Mouse (Mus musculus): ENCODE data around the gene D930048N14Rik. TPM values are rescaled to one million over a fixed set of nuclear protein-coding genes. Genes with fewer than 3 reads are reported as not detected.
"Not testable (repeated sequence)": the region's sequence is repeated elsewhere in the genome, so short reads cannot be mapped to it uniquely, and the experiment has no call there.

The D930048N14Rik gene
- polyA plus RNA-seq, 1 experiment from 2014 or later, result 0.82 TPM

DNA sequence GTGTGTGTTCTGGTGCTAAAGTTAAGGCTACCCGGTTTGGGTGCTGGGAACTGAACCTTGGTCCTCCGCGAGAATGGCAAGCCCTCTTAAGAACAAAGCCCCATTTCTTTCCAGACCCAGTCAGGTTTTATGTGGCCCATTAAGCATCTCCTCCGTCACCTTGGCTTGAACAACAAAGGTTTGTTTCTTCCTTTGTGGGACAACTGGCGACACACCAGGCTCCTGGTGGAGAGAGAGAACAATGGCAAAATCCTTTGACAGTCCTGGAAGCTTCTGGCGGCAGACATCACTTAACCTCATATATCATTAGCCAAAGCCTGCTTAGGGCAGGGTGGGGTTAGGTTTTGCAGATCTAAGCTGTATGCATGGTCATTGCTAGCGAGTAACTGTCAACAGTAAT lies 11.9 kb downstream of the D930048N14Rik start:
- H3K4me1 ChIP-seq (replicated peaks), result no peaks in the 10 kb centered on the region
- no peaks in the 10 kb centered on the region for H3K36me3 ChIP-seq
- H3K4me3 ChIP-seq, result no peak overlapping the region
- no peak overlapping the region for H3K27ac ChIP-seq
- H3K27me3 ChIP-seq (ENCODE audit: insufficient read depth, poor library complexity, severe bottlenecking), result no peaks in the 10 kb centered on the region
- 78% methylated on average over 7 of the region's 7 CpGs for WGBS
- no peak for DNase-seq (ENCODE audit: low spot score)
- H3K9me3 ChIP-seq, result no peaks in the 10 kb centered on the region

DNA sequence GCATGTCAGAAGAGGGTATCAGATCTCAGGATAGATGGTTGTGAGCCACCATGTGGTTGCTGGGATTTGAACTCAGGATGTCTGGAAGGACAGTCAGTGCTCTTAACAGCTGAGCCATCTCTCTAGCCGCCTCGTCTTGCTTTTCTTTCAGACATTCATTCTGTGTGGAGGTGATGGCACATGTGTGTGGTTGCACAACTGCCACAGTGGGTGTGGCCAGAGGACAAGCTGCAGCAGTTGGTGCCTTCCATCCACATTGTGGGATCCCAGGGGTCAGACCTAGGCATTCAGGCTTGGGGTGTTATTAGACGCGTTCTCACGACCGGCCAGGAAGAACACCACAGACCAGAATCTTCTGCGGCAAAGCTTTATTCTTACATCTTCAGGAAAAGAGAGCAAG lies 14.0 kb downstream of the D930048N14Rik start:
- DNase-seq (ENCODE audit: low spot score); H3K36me3 ChIP-seq; H3K27ac ChIP-seq; H3K27me3 ChIP-seq (ENCODE audit: insufficient read depth, poor library complexity, severe bottlenecking); H3K4me1 ChIP-seq (replicated peaks); H3K9me3 ChIP-seq; H3K4me3 ChIP-seq: not testable (repeated sequence)
- WGBS, result 95% methylated on average over 7 of the region's 7 CpGs

DNA sequence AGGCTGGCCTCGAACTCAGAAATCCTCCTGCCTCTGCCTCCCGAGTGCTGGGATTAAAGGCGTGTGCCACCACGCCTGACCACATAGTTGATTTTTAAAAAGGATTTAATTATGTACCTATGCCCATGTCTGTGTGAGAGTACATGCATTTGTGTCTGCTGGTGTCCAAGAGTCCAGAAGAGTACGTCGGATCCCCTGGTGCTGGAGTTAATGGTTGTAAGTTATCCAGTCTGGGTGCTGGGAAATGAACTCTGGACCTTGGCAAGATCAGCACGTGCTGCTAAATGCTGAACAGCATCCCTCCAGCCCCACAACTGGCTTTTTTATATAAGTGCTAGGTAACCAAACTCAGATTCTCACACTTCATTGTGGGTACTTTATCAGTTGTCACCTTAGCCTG lies 20.1 kb downstream of the D930048N14Rik start:
- WGBS, result 96% methylated on average over 7 of the region's 7 CpGs
- Histone ChIP-seq H3K27me3 (ENCODE audit: insufficient read depth, poor library complexity, severe bottlenecking) (no peaks in the 10 kb centered on the region), H3K27ac (no peak overlapping the region), H3K4me3 (no peak overlapping the region), H3K4me1 (replicated peaks) (no peaks in the 10 kb centered on the region), H3K36me3 (no peaks in the 10 kb centered on the region), H3K9me3 (no peaks in the 10 kb centered on the region)
- no peak for DNase-seq (ENCODE audit: low spot score)

DNA sequence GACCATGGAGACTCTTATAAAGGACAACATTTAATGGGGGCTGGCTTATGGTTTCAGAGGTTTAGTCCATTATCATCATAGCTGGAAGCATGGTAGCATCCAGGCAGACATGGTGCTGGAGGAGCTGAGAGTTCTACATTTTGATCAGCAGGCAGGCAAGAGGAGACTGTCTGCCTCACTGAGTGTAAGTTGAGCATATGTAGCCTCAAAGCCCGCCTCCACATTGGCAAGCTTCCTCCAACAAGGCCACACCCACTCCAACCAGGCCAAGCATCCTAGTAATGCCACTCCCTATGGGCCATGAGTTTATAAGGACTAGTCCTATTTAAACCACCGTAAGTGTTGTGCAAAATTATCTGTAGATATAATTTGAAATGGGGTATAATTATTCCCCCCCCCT lies 20.6 kb downstream of the D930048N14Rik start:
- H3K9me3 ChIP-seq, result no peaks in the 10 kb centered on the region
- 82% methylated on average over 2 of the region's 2 CpGs for WGBS
- no peak for DNase-seq (ENCODE audit: low spot score)
- no peak overlapping the region for H3K4me3 ChIP-seq
- no peaks in the 10 kb centered on the region for H3K36me3 ChIP-seq
- H3K4me1 ChIP-seq (replicated peaks), result no peaks in the 10 kb centered on the region
- H3K27me3 ChIP-seq (ENCODE audit: insufficient read depth, poor library complexity, severe bottlenecking), result no peaks in the 10 kb centered on the region
- no peak overlapping the region for H3K27ac ChIP-seq

DNA sequence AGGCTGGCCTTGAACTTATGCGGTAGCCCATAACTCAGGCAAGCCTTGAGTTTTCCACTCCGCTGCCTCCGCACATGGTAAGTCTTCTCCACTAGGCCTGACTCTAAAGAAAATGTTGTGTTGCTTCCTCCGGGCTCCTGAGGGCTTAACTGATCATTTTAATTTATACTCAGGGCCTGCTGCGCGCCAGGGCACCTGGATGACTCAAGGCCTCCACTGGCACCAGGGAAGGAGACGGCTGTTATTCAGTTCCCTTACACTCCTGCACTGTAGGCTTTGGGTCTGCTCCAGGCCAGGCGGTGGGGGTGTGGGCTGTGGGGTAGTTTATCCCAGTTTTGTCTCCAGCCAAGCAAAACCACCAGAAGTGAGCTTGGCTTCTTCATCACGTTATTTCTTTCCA lies 22.5 kb downstream of the D930048N14Rik start:
- no peaks in the 10 kb centered on the region for H3K4me1 ChIP-seq (replicated peaks)
- H3K27ac ChIP-seq, result no peak overlapping the region
- WGBS, result 89% methylated on average over 9 of the region's 9 CpGs
- H3K4me3 ChIP-seq, result no peak overlapping the region
- no peaks in the 10 kb centered on the region for H3K9me3 ChIP-seq
- H3K36me3 ChIP-seq, result no peaks in the 10 kb centered on the region
- no peaks in the 10 kb centered on the region for H3K27me3 ChIP-seq (ENCODE audit: insufficient read depth, poor library complexity, severe bottlenecking)
- no peak for DNase-seq (ENCODE audit: low spot score)

DNA sequence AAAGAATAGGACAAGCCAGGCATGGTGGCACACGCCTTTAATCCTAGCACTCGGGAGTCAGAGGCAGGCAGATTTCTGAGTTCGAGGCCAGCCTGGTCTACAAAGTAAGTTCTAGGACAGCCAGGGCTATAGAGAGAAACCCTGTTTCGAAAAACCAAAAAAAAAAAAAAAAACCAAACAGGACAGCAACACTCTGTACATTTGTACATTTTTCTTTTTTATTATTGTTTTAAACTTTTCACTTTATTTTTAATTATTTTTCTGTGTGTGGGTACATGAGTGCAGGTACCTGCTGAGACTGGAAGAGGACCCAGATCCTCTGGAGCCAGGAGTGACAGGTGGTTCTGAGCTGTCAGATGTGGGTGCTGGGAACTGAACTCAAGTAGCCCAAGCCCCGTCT lies 24.6 kb downstream of the D930048N14Rik start:
- H3K27ac ChIP-seq, result no peak overlapping the region
- H3K9me3 ChIP-seq, result no peaks in the 10 kb centered on the region
- DNase-seq (ENCODE audit: low spot score), result no peak
- no peaks in the 10 kb centered on the region for H3K36me3 ChIP-seq
- H3K27me3 ChIP-seq (ENCODE audit: insufficient read depth, poor library complexity, severe bottlenecking), result no peaks in the 10 kb centered on the region
- H3K4me3 ChIP-seq, result no peak overlapping the region
- WGBS, result 79% methylated on average over 5 of the region's 5 CpGs
- no peaks in the 10 kb centered on the region for H3K4me1 ChIP-seq (replicated peaks)

DNA sequence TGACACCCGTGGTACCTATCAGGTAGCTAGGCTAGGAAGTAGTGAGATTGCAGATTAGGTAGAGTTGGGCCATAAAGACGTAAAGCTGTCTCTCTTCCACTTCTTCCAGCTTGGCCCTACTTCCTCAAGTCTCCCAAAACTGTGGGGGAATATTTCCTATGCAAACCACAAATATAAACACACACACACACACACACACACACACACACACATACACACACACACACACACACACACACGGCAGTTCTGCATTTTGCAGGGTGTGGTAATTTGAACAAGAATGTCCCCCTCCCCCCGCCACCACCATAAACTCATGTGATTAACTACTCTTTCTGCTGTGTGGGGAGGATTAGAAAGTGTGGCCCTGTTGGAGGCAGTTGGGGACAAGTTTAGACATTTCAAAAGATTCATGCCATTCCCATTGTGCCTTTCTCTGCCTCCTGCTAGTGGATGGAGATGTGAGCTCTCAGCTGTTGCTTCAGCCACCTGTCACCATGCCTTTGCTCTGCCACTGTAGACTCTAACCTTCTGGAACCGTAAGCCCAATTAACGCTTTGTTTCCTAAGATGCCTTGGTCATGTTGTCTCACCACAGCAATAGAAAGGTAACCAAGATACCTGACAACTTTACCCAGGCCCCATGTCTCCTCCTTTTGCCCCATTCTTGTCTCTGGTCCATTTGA lies 27.1 kb downstream of the D930048N14Rik start:
- Histone ChIP-seq H3K4me1 (replicated peaks) (peaks cover 9% of the 10 kb centered on the region), H3K36me3 (no peaks in the 10 kb centered on the region), H3K27me3 (ENCODE audit: insufficient read depth, poor library complexity, severe bottlenecking) (no peaks in the 10 kb centered on the region), H3K9me3 (no peaks in the 10 kb centered on the region), H3K27ac (no peak overlapping the region), H3K4me3 (no peak overlapping the region)
- WGBS, result 78% methylated on average over 6 of the region's 6 CpGs
- no peak for DNase-seq (ENCODE audit: low spot score)

DNA sequence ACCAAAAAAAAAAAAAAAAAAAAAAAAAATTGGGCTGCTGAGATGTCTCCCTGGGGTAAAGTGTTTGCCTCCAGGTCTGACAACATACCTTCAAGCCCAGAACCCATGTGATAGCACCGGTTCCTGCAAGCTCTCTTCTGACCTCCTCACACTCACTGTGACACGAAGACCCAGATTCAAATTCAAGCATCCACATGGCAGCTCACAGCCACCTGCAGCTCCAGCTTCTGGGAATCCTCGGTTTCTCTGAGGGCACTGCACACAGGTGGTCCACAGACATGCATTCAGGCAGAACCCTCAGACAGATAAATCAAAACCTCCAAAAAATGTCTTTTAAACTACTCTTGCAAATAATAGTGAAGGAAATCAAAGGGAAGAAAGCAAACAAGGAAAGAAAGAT lies 28.7 kb downstream of the D930048N14Rik start:
- H3K9me3 ChIP-seq, result no peaks in the 10 kb centered on the region
- H3K4me3 ChIP-seq, result no peak overlapping the region
- peaks cover 9% of the 10 kb centered on the region for H3K4me1 ChIP-seq (replicated peaks)
- WGBS, result 78% methylated on average over 3 of the region's 3 CpGs
- H3K36me3 ChIP-seq, result no peaks in the 10 kb centered on the region
- H3K27ac ChIP-seq, result no peak overlapping the region
- no peaks in the 10 kb centered on the region for H3K27me3 ChIP-seq (ENCODE audit: insufficient read depth, poor library complexity, severe bottlenecking)
- no peak for DNase-seq (ENCODE audit: low spot score)

DNA sequence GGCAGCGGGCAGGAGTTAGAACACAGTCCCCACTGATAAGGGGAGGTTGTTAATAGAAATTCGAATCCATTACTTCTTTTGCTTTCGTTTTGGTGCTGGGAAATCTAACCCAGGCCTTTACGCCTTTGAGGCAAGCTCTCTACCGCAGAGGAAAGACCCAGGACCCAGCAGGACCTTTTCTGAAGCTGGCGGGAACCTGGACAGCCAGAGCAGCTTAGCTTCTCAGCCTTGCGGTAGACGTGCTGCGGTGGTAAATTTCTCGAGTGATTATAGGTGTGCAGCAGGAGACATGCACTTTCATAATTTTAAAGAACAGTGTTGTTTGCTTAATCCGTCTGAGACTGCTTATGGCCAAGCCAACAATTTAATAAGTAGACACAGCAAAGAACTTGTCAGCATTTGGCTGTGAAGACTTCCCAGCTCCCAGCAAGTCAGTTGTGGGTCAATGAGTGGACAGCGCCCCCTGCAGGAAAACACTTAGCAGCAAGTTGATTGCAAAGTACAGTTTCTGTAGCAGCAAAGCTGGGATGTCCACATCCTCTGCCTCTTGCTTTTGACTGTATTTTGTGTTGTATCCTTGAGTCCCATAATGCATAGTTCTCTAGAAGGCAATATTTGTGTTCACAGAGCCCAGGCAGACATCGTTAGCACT lies 30.7 kb downstream of the D930048N14Rik start:
- Histone ChIP-seq H3K36me3 (peaks cover 13% of the 10 kb centered on the region), H3K9me3 (no peaks in the 10 kb centered on the region), H3K27ac (no peak overlapping the region), H3K27me3 (ENCODE audit: insufficient read depth, poor library complexity, severe bottlenecking) (no peaks in the 10 kb centered on the region), H3K4me3 (peak overlapping the region; percentile 14; the same call in 1 of the 2 replicates), H3K4me1 (replicated peaks) (peaks cover 9% of the 10 kb centered on the region)
- 36% methylated on average over 13 of the region's 13 CpGs for WGBS
- DNase-seq (ENCODE audit: low spot score), result peak; percentile 84

DNA sequence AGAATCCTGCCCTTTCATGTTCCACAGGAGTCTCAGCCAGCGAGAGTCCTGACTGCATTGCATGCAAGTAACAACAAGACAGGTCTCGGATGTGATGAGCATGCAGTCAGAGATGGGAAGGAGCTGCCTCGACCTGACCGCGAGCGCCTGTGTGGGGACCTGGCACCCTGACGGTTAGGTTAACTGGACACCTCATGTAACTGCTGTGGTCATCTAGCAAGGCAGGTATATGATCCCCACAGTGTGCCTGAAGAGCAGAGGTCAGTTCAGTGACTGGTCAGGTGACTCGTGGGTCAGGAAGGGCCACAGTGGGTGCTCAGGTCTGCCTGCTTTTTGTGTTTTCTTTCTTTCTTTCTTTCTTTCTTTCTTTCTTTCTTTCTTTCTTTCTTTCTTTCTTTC lies 31.2 kb downstream of the D930048N14Rik start:
- Histone ChIP-seq H3K4me1 (replicated peaks) (peaks cover 9% of the 10 kb centered on the region), H3K36me3 (peaks cover 13% of the 10 kb centered on the region), H3K27ac (no peak overlapping the region), H3K27me3 (ENCODE audit: insufficient read depth, poor library complexity, severe bottlenecking) (no peaks in the 10 kb centered on the region), H3K4me3 (no peak overlapping the region), H3K9me3 (no peaks in the 10 kb centered on the region)
- no peak for DNase-seq (ENCODE audit: low spot score)
- 50% methylated on average over 8 of the region's 8 CpGs for WGBS

DNA sequence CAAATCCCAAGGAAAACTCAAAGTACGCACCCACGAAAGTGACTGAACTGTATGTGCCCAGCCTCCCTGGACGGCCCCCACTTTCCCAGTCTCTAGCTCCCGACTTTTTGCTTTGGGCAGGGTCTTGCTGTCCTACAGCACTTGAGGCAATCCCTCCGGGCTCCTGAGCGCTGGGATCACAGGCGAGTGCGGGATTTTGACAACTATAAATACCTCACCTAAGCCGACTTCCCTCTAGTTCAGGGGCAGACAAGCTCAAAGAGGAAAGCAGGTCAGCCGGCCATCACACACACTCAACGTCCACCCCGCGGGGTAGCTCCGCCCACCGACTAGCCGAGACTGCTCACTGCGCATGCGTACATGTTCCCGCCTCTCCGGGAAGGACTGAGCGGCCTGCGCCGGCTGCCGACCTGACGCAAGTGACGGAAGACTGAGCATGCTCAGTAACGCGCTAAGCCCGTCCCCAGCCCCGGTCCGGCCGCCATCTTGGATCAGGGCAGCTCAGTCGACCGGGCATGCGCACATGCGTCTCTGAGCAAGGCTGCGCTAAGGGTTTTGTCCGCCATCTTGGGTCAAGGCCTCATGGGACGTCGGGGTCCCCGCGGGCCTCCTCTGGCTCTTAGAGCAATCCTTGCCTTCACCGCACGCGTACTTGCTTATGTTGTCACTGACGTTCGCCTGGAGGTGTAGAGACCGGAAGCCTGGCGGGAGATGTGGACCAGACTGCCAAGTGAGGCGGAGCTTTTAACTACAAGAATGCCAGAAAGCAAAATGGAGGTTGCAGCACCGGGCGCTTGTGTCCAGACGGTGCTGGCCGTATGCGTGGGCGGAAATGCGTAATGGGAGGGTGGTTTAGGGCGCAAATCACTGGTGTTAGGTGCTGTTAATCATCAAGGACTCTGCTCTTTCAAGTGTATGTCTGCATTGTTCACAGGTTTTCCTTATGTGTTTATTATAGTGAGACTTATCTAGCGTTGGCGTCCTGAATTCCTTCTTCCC lies 37.9 kb downstream of the D930048N14Rik start, which contains the start of gene 0610009B22Rik:
TSS of gene 0610009B22Rik (minus strand) at position 545 of the 999 bp plus-strand sequence.
- H3K4me3 ChIP-seq, result peak within 1 kb of the TSS; percentile 78
- H3K27ac ChIP-seq, result peak within 1 kb of the TSS; percentile 100
- H3K4me1 ChIP-seq (replicated peaks), result peaks cover 16% of the 10 kb centered on the region
- peak; percentile 100 for DNase-seq (ENCODE audit: low spot score)
- H3K9me3 ChIP-seq, result no peaks in the 10 kb centered on the region
- H3K27me3 ChIP-seq (ENCODE audit: insufficient read depth, poor library complexity, severe bottlenecking), result no peaks in the 10 kb centered on the region
- WGBS, result under 1% methylated on average over 60 of the region's 60 CpGs
- H3K36me3 ChIP-seq, result peaks cover 25% of the 10 kb centered on the region

DNA sequence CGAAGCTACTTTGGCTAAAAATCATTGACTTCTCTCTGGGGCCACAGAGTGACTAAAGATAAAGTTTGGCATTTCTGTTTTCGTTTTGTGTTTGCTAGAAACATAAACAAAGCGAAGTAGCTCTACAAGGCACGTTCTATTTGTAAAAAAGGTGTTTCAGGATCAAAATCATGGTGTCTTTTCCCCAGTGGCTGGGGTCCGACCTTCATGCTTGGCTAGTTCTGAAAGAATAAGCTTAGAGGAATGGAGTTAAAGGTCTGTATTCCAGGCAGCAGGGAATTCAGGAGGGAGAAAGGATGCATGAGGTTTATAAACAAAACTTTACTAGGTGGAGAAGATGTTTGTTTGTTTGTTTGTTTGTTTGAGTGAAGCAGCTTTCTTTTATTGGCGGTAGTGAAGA lies 38.6 kb downstream of the D930048N14Rik start:
- no peaks in the 10 kb centered on the region for H3K27me3 ChIP-seq (ENCODE audit: insufficient read depth, poor library complexity, severe bottlenecking)
- H3K27ac ChIP-seq, result peak overlapping the region; percentile 100
- H3K4me1 ChIP-seq (replicated peaks), result peaks cover 16% of the 10 kb centered on the region
- no peaks in the 10 kb centered on the region for H3K9me3 ChIP-seq
- H3K4me3 ChIP-seq, result peak overlapping the region; percentile 78
- peaks cover 25% of the 10 kb centered on the region for H3K36me3 ChIP-seq
- no peak for DNase-seq (ENCODE audit: low spot score)
- WGBS, result 22% methylated on average over 6 of the region's 6 CpGs
